Mouse (Mus musculus) E14TG2a.4 (cell line): ENCODE data around the gene Iltifb.
"Not testable (repeated sequence)": the region's sequence is repeated elsewhere in the genome, so short reads cannot be mapped to it uniquely, and the experiment has no call there.

Experiments
- H3K27me3 ChIP-seq: 2 replicates; pipeline ENCODE4 v1.6.1; 2014; ENCODE audit warnings: low read length, control low read depth; ENCODE audit not compliant: insufficient read depth
- H3K36me3 ChIP-seq: 2 replicates; pipeline ENCODE4 v1.6.1; 2014; ENCODE audit warnings: low read length, control low read depth; ENCODE audit not compliant: insufficient read depth
- H3K4me1 ChIP-seq: replicated peaks from 2 replicates; pipeline ENCODE4 v1.6.1; 2014; ENCODE audit warnings: low read depth, low read length, control low read depth
- H3K4me3 ChIP-seq: replicated peaks from 2 replicates; pipeline ENCODE4 v1.5.1; 2014; ENCODE audit warnings: mild to moderate bottlenecking, low read length
- H3K9me3 ChIP-seq: 2 replicates; pipeline ENCODE4 v1.6.1; 2014; ENCODE audit warnings: low read length, control low read depth
- CTCF ChIP-seq: conservative IDR thresholded peaks from 2 replicates; pipeline ENCODE4 v1.5.1; 2014; ENCODE audit warnings: low read length
- NANOG ChIP-seq: IDR thresholded peaks from 2 replicates; pipeline ENCODE4 v1.6.1; 2014; ENCODE audit warnings: borderline replicate concordance, low read length, mixed read lengths
- POU5F1 ChIP-seq: IDR thresholded peaks from 2 replicates; pipeline ENCODE4 v1.6.1; 2014; ENCODE audit warnings: low read length, borderline replicate concordance

The Iltifb gene

GRCm38 (mm10) chr10:118294938-118295337 lies at the start of gene Iltifb:
Gene Iltifb, minus strand, starts transcription at chr10:118295038.
- Histone ChIP-seq H3K36me3 (no peaks in the 10 kb centered on the region), H3K4me3 (no peak within 1 kb of the TSS), H3K27me3 (no peaks in the 10 kb centered on the region), H3K9me3 (no peaks in the 10 kb centered on the region), H3K4me1 (no peaks in the 10 kb centered on the region)
- no peak for TF ChIP-seq POU5F1
- no peak for TF ChIP-seq NANOG
- TF ChIP-seq CTCF: no peak

GRCm38 (mm10) chr10:118343155-118343554 lies 48.3 kb upstream of the Iltifb start, which contains the start of gene Gm9046:
Gene Gm9046, minus strand, starts transcription at chr10:118343255.
- H3K36me3 ChIP-seq, H3K4me3 ChIP-seq, H3K9me3 ChIP-seq, H3K27me3 ChIP-seq, H3K4me1 ChIP-seq: not testable (repeated sequence)

- not testable (repeated sequence) for H3K4me1 ChIP-seq, H3K4me3 ChIP-seq, H3K9me3 ChIP-seq, H3K36me3 ChIP-seq, H3K27me3 ChIP-seq
Measured at GRCm38 (mm10) chr10:118337731-118338130, 42.9 kb upstream of the Iltifb start, which contains the start of gene Gm9045. Gene Gm9045, minus strand, starts transcription at chr10:118337831.

GRCm38 (mm10) chr10:118332308-118332707 lies 37.5 kb upstream of the Iltifb start, which contains the start of gene Gm9044:
Gene Gm9044, minus strand, starts transcription at chr10:118332408.
- H3K4me1 ChIP-seq, H3K27me3 ChIP-seq, H3K4me3 ChIP-seq, H3K36me3 ChIP-seq, H3K9me3 ChIP-seq: not testable (repeated sequence)

GRCm38 (mm10) chr10:118326869-118327268 lies 32.0 kb upstream of the Iltifb start, which contains the start of gene Gm9040:
Gene Gm9040, minus strand, starts transcription at chr10:118326969.
- not testable (repeated sequence) for H3K36me3 ChIP-seq, H3K4me1 ChIP-seq, H3K9me3 ChIP-seq, H3K4me3 ChIP-seq, H3K27me3 ChIP-seq

- H3K36me3 ChIP-seq: no peaks in the 10 kb centered on the region
- TF ChIP-seq CTCF: no peak
- no peak for TF ChIP-seq POU5F1
- no peak for TF ChIP-seq NANOG
Measured at GRCm38 (mm10) chr10:118319024-118319423, 24.2 kb upstream of the Iltifb start.

GRCm38 (mm10) chr10:118302133-118302532 lies 7.3 kb upstream of the Iltifb start:
- not testable (repeated sequence) for H3K27me3 ChIP-seq, H3K4me1 ChIP-seq, H3K36me3 ChIP-seq, H3K9me3 ChIP-seq, H3K4me3 ChIP-seq

More at GRCm38 (mm10) chr10:118319024-118319423, 24.2 kb upstream of the Iltifb start:
- Histone ChIP-seq H3K4me3 (no peak overlapping the region), H3K4me1 (no peaks in the 10 kb centered on the region), H3K9me3 (no peaks in the 10 kb centered on the region), H3K27me3 (no peaks in the 10 kb centered on the region)

- H3K4me1 ChIP-seq, H3K9me3 ChIP-seq, H3K4me3 ChIP-seq, H3K27me3 ChIP-seq, H3K36me3 ChIP-seq: not testable (repeated sequence)
Measured at GRCm38 (mm10) chr10:118283016-118283415, 11.8 kb downstream of the Iltifb start.

GRCm38 (mm10) chr10:118282565-118282964 lies 12.3 kb downstream of the Iltifb start:
- H3K27me3 ChIP-seq, H3K4me3 ChIP-seq, H3K4me1 ChIP-seq, H3K9me3 ChIP-seq, H3K36me3 ChIP-seq: not testable (repeated sequence)

- H3K4me3 ChIP-seq, H3K27me3 ChIP-seq, H3K9me3 ChIP-seq, H3K4me1 ChIP-seq, H3K36me3 ChIP-seq: not testable (repeated sequence)
Measured at GRCm38 (mm10) chr10:118278069-118278468, 16.8 kb downstream of the Iltifb start.

GRCm38 (mm10) chr10:118271416-118271815 lies 23.4 kb downstream of the Iltifb start:
- not testable (repeated sequence) for H3K36me3 ChIP-seq, H3K4me3 ChIP-seq, H3K9me3 ChIP-seq, H3K4me1 ChIP-seq, H3K27me3 ChIP-seq

GRCm38 (mm10) chr10:118268812-118269211 lies 26.0 kb downstream of the Iltifb start:
- not testable (repeated sequence) for H3K4me3 ChIP-seq, H3K4me1 ChIP-seq, H3K27me3 ChIP-seq, H3K9me3 ChIP-seq, H3K36me3 ChIP-seq

GRCm38 (mm10) chr10:118258388-118258787 lies 36.5 kb downstream of the Iltifb start, which contains the start of gene Gm32802:
Gene Gm32802, plus strand, starts transcription at chr10:118258688.
- H3K27me3 ChIP-seq, H3K9me3 ChIP-seq, H3K36me3 ChIP-seq, H3K4me3 ChIP-seq, H3K4me1 ChIP-seq: not testable (repeated sequence)
